Mouse (Mus musculus) frontal cortex, adult 2 months (tissue): Measurements from ENCODE around the gene Eef1akmt2. TPM values are rescaled to one million over a fixed set of nuclear protein-coding genes. Genes with fewer than 3 reads are reported as not detected.
A peak's percentile ranks its signal among the peaks of the same experiment; 100 is the strongest.

Experiments
- DNase-seq, 2 experiments: peaks; one replicate each; pipeline ENCODE4 v3.0.0; 2022; ENCODE audit warnings: low spot score in 1 of 2; ENCODE audit errors: extremely low spot score in 1 of 2
- polyA plus RNA-seq: library from polyadenylated mRNA; depleted of rRNA; stranded (reverse); fragments of >200 nt; gene quantifications from 2 replicates; pipeline ENCODE4 v1.2.3, GENCODE M21; 2012

The Eef1akmt2 gene
- polyA plus RNA-seq, 1 experiment = 49.4 TPM

GRCm38 (mm10) chr7:132873043-132873442 is 20.6 kb upstream of the Eef1akmt2 start:
- DNase-seq = no peak

GRCm38 (mm10) chr7:132866316-132866715 is 13.8 kb upstream of the Eef1akmt2 start:
- DNase-seq = no peak

GRCm38 (mm10) chr7:132859042-132859958 is 6.8 kb upstream of the Eef1akmt2 start, which contains the start of gene Abraxas2:
Gene Abraxas2, plus strand, starts transcription at chr7:132859225.
- peak; percentile 78 to 93 for DNase-seq

- DNase-seq = no peak
Measured at GRCm38 (mm10) chr7:132858043-132858608, 5.7 kb upstream of the Eef1akmt2 start.

- DNase-seq = no peak
Measured at GRCm38 (mm10) chr7:132856083-132856482, 3.6 kb upstream of the Eef1akmt2 start.

- no peak for DNase-seq
Measured at GRCm38 (mm10) chr7:132853946-132854345, 1.5 kb upstream of the Eef1akmt2 start.

- DNase-seq = no peak
Measured at GRCm38 (mm10) chr7:132853361-132853760, 888 bp upstream of the Eef1akmt2 start.

GRCm38 (mm10) chr7:132843152-132843551 is 9.3 kb downstream of the Eef1akmt2 start:
- no peak for DNase-seq

GRCm38 (mm10) chr7:132842455-132842854 is 10.0 kb downstream of the Eef1akmt2 start:
- no peak for DNase-seq

- DNase-seq = no peak
Measured at GRCm38 (mm10) chr7:132841287-132841686, 11.2 kb downstream of the Eef1akmt2 start.

GRCm38 (mm10) chr7:132830955-132831354 is 21.5 kb downstream of the Eef1akmt2 start:
- DNase-seq = no peak

GRCm38 (mm10) chr7:132824346-132825022 is 28.0 kb downstream of the Eef1akmt2 start:
- peak in 1 of 2 experiments; percentile 52 for DNase-seq

GRCm38 (mm10) chr7:132823832-132824231 is 28.6 kb downstream of the Eef1akmt2 start:
- DNase-seq = no peak

- DNase-seq = no peak
Measured at GRCm38 (mm10) chr7:132820692-132821091, 31.8 kb downstream of the Eef1akmt2 start.

- no peak for DNase-seq
Measured at GRCm38 (mm10) chr7:132817056-132817455, 35.4 kb downstream of the Eef1akmt2 start.

GRCm38 (mm10) chr7:132816528-132816927 is 35.9 kb downstream of the Eef1akmt2 start:
- DNase-seq = no peak

- DNase-seq = no peak
Measured at GRCm38 (mm10) chr7:132815081-132815480, 37.4 kb downstream of the Eef1akmt2 start.

GRCm38 (mm10) chr7:132814089-132814450 is 38.4 kb downstream of the Eef1akmt2 start:
- no peak for DNase-seq

- DNase-seq = peak in 1 of 2 experiments; percentile 73
Measured at GRCm38 (mm10) chr7:132813416-132814088, 38.9 kb downstream of the Eef1akmt2 start, which contains the start of gene Fam53b. Gene Fam53b, minus strand, starts transcription at chr7:132813886.

- DNase-seq = peak in 1 of 2 experiments; percentile 58
Measured at GRCm38 (mm10) chr7:132812619-132813415, 39.7 kb downstream of the Eef1akmt2 start.
